Comparison of ENCODE assay signal across 11 mouse cellular contexts in the genomic region with DNA sequence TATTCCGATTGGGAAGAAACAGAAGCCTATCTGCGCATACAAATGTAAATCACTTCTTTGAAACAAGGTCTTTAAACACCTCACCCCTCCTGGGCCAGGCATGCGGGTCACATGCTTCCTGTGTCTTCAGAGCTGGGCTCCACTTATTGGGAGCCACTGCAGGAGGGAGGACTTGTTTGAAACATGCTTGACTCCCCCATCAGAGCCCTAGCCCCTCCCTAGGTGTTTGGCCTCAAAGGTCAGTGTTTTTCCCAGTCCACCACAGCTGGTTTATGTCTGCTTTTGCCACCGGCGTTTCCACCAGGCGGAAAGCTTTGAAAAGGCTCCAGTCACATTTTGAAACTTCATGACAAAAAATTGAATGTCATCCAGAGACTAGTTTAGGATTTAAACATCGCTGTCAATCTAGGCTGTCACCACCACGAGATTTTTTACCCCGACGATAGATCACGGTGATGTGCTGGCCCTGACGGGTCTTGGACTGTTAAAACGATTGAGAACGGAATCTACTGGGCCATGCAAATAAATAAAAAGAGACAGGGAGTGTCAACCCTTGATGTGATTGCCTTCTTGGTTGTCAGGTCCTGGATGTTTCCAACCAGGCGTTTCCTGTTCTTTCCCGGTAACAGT.
DNase-seq lines count a peak whose midpoint lies in the region; ATAC-seq and TF ChIP-seq lines count a peak whose summit lies in the region.
"Had no signal": no experiment of that assay in that cellular context is flagged by ENCODE, and none has a peak within 500 bp of the region (broad histone marks: within the 10 kb centered on the region; RNA-seq: fewer than 3 reads in every experiment).

No protein-coding gene starts in this region.

- intact Hi-C loops in gastrocnemius, adult 2 months (cut with DNase I): loop anchor here (2.0 kb wide), 1 partner anchor 22 kb away; no protein-coding TSS in a partner anchor

- no peak overlapping the region for H3K4me3 ChIP-seq in gastrocnemius, adult 2 months
- H3K4me3 ChIP-seq in kidney, embryonic 16.5 days (ENCODE audit: low read length): no peak overlapping the region
- no peak overlapping the region for H3K4me3 ChIP-seq in lung, embryonic 14.5 days (ENCODE audit: low read depth, low read length)
- H3K4me3 ChIP-seq: megakaryocyte, embryonic 14.5 days had no signal

- no peaks in the 10 kb centered on the region for H3K9me3 ChIP-seq in kidney, embryonic 16.5 days (ENCODE audit: low read length)
- H3K9me3 ChIP-seq in lung, embryonic 14.5 days (ENCODE audit: low read depth, low read length): no peaks in the 10 kb centered on the region

- WGBS in kidney, embryonic 16.5 days: 25% methylated on average over 16 of the region's 16 CpGs
- WGBS in lung, embryonic 14.5 days: 32% methylated on average over 16 of the region's 16 CpGs

- H3K9ac ChIP-seq in kidney, embryonic 16.5 days (replicated peaks; ENCODE audit: low read length): no peak overlapping the region
- H3K9ac ChIP-seq in lung, embryonic 14.5 days: no peak overlapping the region
- H3K9ac ChIP-seq: forebrain, postnatal 0 days; hindbrain, embryonic 14.5 days had no signal

- peak; percentile 85; the same call in 1 of the 2 replicates for ATAC-seq in kidney, embryonic 16.5 days (ENCODE audit: low FRiP score, low TSS enrichment)
- ATAC-seq in lung, embryonic 14.5 days (ENCODE audit: insufficient read depth): peak; percentile 70
- ATAC-seq: forebrain, postnatal 0 days had no signal

- TF ChIP-seq CTCF in gastrocnemius, adult 2 months (IDR thresholded peaks at IDR 0.05): no peak
- no peak for TF ChIP-seq CTCF in lung, embryonic 14.5 days (IDR thresholded peaks at IDR 0.05; ENCODE audit: low read depth)

- H3K27ac ChIP-seq in gastrocnemius, adult 2 months: peak overlapping the region; percentile 73
- H3K27ac ChIP-seq in kidney, embryonic 16.5 days (ENCODE audit: low read length): peak overlapping the region; percentile 55
- 0 out of 2 replicates have a peak overlapping the region, but pooled peaks have one; percentile 27 for H3K27ac ChIP-seq in lung, embryonic 14.5 days (ENCODE audit: low read depth)
- H3K27ac ChIP-seq: hindbrain, embryonic 14.5 days had no signal

- H3K4me1 ChIP-seq in kidney, embryonic 16.5 days (ENCODE audit: insufficient read depth, low read length): peaks cover 44% of the 10 kb centered on the region
- peaks cover 22% of the 10 kb centered on the region for H3K4me1 ChIP-seq in lung, embryonic 14.5 days (ENCODE audit: insufficient read depth)
- H3K4me1 ChIP-seq: megakaryocyte, embryonic 14.5 days had no signal

- no peaks in the 10 kb centered on the region for H3K36me3 ChIP-seq in kidney, embryonic 16.5 days (ENCODE audit: insufficient read depth, low read length)
- no peaks in the 10 kb centered on the region for H3K36me3 ChIP-seq in lung, embryonic 14.5 days (ENCODE audit: insufficient read depth)

- H3K27me3 ChIP-seq in kidney, embryonic 16.5 days (ENCODE audit: insufficient read depth, low read length): no peaks in the 10 kb centered on the region
- no peaks in the 10 kb centered on the region for H3K27me3 ChIP-seq in lung, embryonic 14.5 days (ENCODE audit: insufficient read depth, low read length)
- H3K27me3 ChIP-seq: megakaryocyte, embryonic 14.5 days had no signal

- no peak overlapping the region for H3K4me2 ChIP-seq in kidney, embryonic 16.5 days (replicated peaks; ENCODE audit: low read depth, low read length)
- no peak overlapping the region for H3K4me2 ChIP-seq in lung, embryonic 14.5 days
- H3K4me2 ChIP-seq: hindbrain, embryonic 14.5 days had no signal

- DNase-seq in gastrocnemius, adult 2 months: no peak
- DNase-seq in gastrocnemius, postnatal 4 days (ENCODE audit: low spot score in 2 of 2): no peak
- DNase-seq in embryo, embryonic 9.5 days (ENCODE audit: extremely low spot score): peak; percentile 34
- peak; percentile 92 for DNase-seq in lung, embryonic 14.5 days
- DNase-seq in adipocyte (ENCODE audit: low spot score): no peak
- no peak for DNase-seq in natural killer cell, adult 2 months (ENCODE audit: low spot score in 2 of 2)
- DNase-seq in adrenal gland, adult 2 months: no peak
- DNase-seq: forebrain, postnatal 0 days had no signal

Comparison
In these comparisons a context has a peak if more than half of its experiments do, and no peak if none do; other contexts are left out.
1. DNase-seq: peak in embryo, embryonic 9.5 days (single experiment) and lung, embryonic 14.5 days (single experiment); none in gastrocnemius, adult 2 months (single experiment), gastrocnemius, postnatal 4 days (0 of 2), adipocyte (single experiment), natural killer cell, adult 2 months (0 of 2) and adrenal gland, adult 2 months (single experiment).
2. Peak in every context shown above with its lines, with median percentiles within 50 percentile points of each other: H3K27ac ChIP-seq.